Mouse (Mus musculus): ENCODE data around the gene Vmn1r34. TPM values are rescaled to one million over a fixed set of nuclear protein-coding genes. Genes with fewer than 3 reads are reported as not detected.
"Not testable (repeated sequence)": the region's sequence is repeated elsewhere in the genome, so short reads cannot be mapped to it uniquely, and the experiment has no call there.

Gene Vmn1r34
- not detected for polyA plus RNA-seq (2012; fragmentation: generic; extraction: Trizol)
- long read RNA-seq, experiment 1: 0 reads
- long read RNA-seq, experiment 2: 0 reads

DNA sequence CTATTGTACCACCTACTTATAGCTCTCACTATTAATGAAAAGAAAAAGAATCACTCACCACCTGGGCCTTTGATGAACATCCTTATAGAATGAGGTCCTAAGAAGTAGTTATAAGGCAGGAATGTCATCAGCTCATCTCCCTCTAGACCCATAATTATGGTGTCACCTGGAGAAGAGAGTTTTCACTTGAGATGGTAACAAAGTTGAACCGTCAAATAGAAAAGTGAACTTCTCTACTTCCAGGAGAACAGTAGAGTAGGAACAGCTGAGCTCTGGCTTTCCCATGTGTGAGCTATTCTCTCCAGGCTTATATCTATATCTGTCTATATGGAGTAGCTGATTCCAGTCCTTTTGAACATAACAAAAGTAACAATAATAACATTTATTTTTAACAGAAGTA is at the start of gene Vmn1r34:
Gene Vmn1r34 (minus strand): TSS at position 101 of the 400 bp plus-strand sequence.
- H3K79me3 ChIP-seq (ENCODE audit: low read depth): no peaks in the 10 kb centered on the region
- H3ac ChIP-seq (ENCODE audit: control insufficient read depth, insufficient read length, low read depth): no peak within 1 kb of the TSS
- H3K36me3 ChIP-seq (ENCODE audit: control insufficient read depth, insufficient read depth): no peaks in the 10 kb centered on the region
- no peaks in the 10 kb centered on the region for H3K79me2 ChIP-seq (ENCODE audit: control insufficient read depth, insufficient read depth)
- H3K4me3 ChIP-seq (ENCODE audit: insufficient read depth, poor library complexity, severe bottlenecking): no peak within 1 kb of the TSS
- no peaks in the 10 kb centered on the region for H3K27me3 ChIP-seq (ENCODE audit: control insufficient read depth, insufficient read depth, insufficient read length)
- TF ChIP-seq MYOG (IDR thresholded peaks at IDR 0.05; ENCODE audit: control insufficient read depth, extremely low read depth, insufficient read length) (no peak), FOSL1 (IDR thresholded peaks at IDR 0.05; ENCODE audit: insufficient read depth, low read length, poor library complexity, severe bottlenecking) (no peak), CTCF (IDR thresholded peaks at IDR 0.05; ENCODE audit: control insufficient read depth, insufficient read depth, insufficient read length) (no peak), MYOD1 (IDR thresholded peaks at IDR 0.05; ENCODE audit: control insufficient read depth, insufficient read length, low read depth) (no peak), USF1 (IDR thresholded peaks at IDR 0.05; ENCODE audit: low read depth) (no peak), MAX (IDR thresholded peaks at IDR 0.05) (no peak), CEBPB (IDR thresholded peaks at IDR 0.05; ENCODE audit: low read depth) (no peak)

DNA sequence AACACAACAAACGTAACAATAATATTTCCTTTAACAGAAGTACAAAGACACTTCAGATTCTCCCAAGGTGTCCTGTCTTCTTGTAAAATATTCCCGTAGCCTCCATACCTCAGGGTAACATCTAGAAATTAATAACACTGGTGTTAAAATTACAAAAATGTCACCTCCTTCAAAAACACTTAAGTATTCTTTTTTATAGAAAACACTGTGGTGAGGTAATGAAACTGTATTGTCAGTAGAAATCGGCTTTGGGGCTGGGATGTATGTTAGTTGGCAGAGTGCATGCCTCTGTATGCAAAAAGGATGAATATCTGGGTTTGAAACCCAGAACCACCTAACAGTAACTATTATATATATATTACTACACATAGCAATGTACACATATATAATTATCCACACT is 42.1 kb upstream of the Vmn1r34 start, which contains the start of gene Vmn1r35:
Gene Vmn1r35 (minus strand): TSS at position 101 of the 400 bp plus-strand sequence.
- Histone ChIP-seq H3K79me3 (ENCODE audit: low read depth) (no peaks in the 10 kb centered on the region), H3ac (ENCODE audit: control insufficient read depth, insufficient read length, low read depth) (no peak within 1 kb of the TSS), H3K36me3 (ENCODE audit: control insufficient read depth, insufficient read depth) (no peaks in the 10 kb centered on the region), H3K79me2 (ENCODE audit: control insufficient read depth, insufficient read depth) (no peaks in the 10 kb centered on the region), H3K27me3 (ENCODE audit: control insufficient read depth, insufficient read depth, insufficient read length) (no peaks in the 10 kb centered on the region), H3K4me3 (ENCODE audit: insufficient read depth, poor library complexity, severe bottlenecking) (no peak within 1 kb of the TSS)
- TF ChIP-seq MYOD1 (IDR thresholded peaks at IDR 0.05; ENCODE audit: control insufficient read depth, insufficient read length, low read depth): no peak
- no peak for TF ChIP-seq MAX (IDR thresholded peaks at IDR 0.05)
- no peak for TF ChIP-seq FOSL1 (IDR thresholded peaks at IDR 0.05; ENCODE audit: insufficient read depth, low read length, poor library complexity, severe bottlenecking)
- no peak for TF ChIP-seq CEBPB (IDR thresholded peaks at IDR 0.05; ENCODE audit: low read depth)
- TF ChIP-seq USF1 (IDR thresholded peaks at IDR 0.05; ENCODE audit: low read depth): no peak
- no peak for TF ChIP-seq CTCF (IDR thresholded peaks at IDR 0.05; ENCODE audit: control insufficient read depth, insufficient read depth, insufficient read length)
- no peak for TF ChIP-seq MYOG (IDR thresholded peaks at IDR 0.05; ENCODE audit: control insufficient read depth, extremely low read depth, insufficient read length)

DNA sequence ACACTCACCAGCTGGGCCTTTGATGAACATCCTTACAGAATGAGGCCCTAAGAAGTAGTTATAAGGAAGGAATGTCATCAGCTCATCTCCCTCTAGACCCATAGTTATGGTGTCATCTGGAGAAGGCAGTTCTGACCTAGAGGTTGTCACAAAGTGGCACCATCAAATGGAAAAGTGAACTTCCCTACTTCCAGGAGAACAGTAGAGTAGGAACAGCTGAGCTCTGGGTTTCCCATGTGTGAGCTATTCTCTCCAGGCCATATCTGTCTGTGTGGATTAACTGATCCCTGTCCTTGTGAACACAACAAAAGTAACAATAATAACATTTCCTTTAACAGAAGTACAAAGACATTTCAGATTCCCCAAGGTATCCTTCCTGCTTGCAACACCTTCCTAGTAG is 25.5 kb downstream of the Vmn1r34 start, which contains the start of gene Vmn1r33:
Gene Vmn1r33 (minus strand): TSS at position 101 of the 400 bp plus-strand sequence.
- not testable (repeated sequence) for H3K27me3 ChIP-seq (ENCODE audit: control insufficient read depth, insufficient read depth, insufficient read length); H3K79me2 ChIP-seq (ENCODE audit: control insufficient read depth, insufficient read depth); H3K79me3 ChIP-seq (ENCODE audit: low read depth); H3ac ChIP-seq (ENCODE audit: control insufficient read depth, insufficient read length, low read depth); H3K4me3 ChIP-seq (ENCODE audit: insufficient read depth, poor library complexity, severe bottlenecking); H3K36me3 ChIP-seq (ENCODE audit: control insufficient read depth, insufficient read depth)

DNA sequence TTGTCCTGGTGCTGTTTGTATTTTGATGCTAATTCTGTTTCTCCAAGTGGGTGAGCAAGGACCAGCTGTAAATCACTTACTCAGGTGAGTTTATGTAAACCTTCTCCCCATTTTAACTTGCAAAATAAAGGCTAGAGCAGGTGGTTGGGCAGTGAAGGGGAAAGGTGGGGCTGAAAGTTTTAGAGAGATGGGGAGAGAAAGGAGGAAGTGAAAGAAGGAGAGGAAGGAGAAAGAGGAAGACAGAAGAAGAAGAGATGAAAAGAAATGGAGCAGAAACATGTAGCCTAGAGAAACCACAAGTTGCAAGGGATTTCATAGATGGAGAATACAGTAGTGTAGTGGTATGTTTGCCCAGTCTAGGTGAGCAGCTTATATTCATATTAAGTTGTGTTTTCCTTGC is 47.9 kb downstream of the Vmn1r34 start:
- TF ChIP-seq FOSL1 (IDR thresholded peaks at IDR 0.05; ENCODE audit: insufficient read depth, low read length, poor library complexity, severe bottlenecking) (no peak), MYOD1 (IDR thresholded peaks at IDR 0.05; ENCODE audit: control insufficient read depth, insufficient read length, low read depth) (no peak), CEBPB (IDR thresholded peaks at IDR 0.05; ENCODE audit: low read depth) (no peak)
- Histone ChIP-seq H3K79me3 (ENCODE audit: low read depth) (no peaks in the 10 kb centered on the region), H3K27me3 (ENCODE audit: control insufficient read depth, insufficient read depth, insufficient read length) (no peaks in the 10 kb centered on the region), H3ac (ENCODE audit: control insufficient read depth, insufficient read length, low read depth) (no peak overlapping the region), H3K4me3 (ENCODE audit: insufficient read depth, poor library complexity, severe bottlenecking) (no peak overlapping the region), H3K79me2 (ENCODE audit: control insufficient read depth, insufficient read depth) (no peaks in the 10 kb centered on the region), H3K36me3 (ENCODE audit: control insufficient read depth, insufficient read depth) (no peaks in the 10 kb centered on the region)

Other genes with a start within 250 kb of the Vmn1r34 start
- 49.0 TPM for gene Mad2l1, start 108.5 kb downstream of the Vmn1r34 start, polyA plus RNA-seq (2012; fragmentation: generic; extraction: Trizol)
- gene Vmn1r32, start 83.8 kb downstream of the Vmn1r34 start, polyA plus RNA-seq (2012; fragmentation: generic; extraction: Trizol): 0.01 TPM
- not detected for gene Vmn1r33, start 25.6 kb downstream of the Vmn1r34 start, polyA plus RNA-seq (2012; fragmentation: generic; extraction: Trizol)
- not detected for gene Vmn1r35, start 42.0 kb upstream of the Vmn1r34 start, polyA plus RNA-seq (2012; fragmentation: generic; extraction: Trizol)
- not detected for gene Vmn1r36, start 75.3 kb upstream of the Vmn1r34 start, polyA plus RNA-seq (2012; fragmentation: generic; extraction: Trizol)
- gene Vmn1r37, start 85.5 kb upstream of the Vmn1r34 start, polyA plus RNA-seq (2012; fragmentation: generic; extraction: Trizol): not detected
- gene Vmn1r38, start 138.7 kb upstream of the Vmn1r34 start, polyA plus RNA-seq (2012; fragmentation: generic; extraction: Trizol): not detected
- gene Vmn1r39, start 166.7 kb upstream of the Vmn1r34 start, polyA plus RNA-seq (2012; fragmentation: generic; extraction: Trizol): not detected

All from C2C12 (cell line).